Comparison of ENCODE assay signal across 11 mouse cellular contexts in the genomic region with DNA sequence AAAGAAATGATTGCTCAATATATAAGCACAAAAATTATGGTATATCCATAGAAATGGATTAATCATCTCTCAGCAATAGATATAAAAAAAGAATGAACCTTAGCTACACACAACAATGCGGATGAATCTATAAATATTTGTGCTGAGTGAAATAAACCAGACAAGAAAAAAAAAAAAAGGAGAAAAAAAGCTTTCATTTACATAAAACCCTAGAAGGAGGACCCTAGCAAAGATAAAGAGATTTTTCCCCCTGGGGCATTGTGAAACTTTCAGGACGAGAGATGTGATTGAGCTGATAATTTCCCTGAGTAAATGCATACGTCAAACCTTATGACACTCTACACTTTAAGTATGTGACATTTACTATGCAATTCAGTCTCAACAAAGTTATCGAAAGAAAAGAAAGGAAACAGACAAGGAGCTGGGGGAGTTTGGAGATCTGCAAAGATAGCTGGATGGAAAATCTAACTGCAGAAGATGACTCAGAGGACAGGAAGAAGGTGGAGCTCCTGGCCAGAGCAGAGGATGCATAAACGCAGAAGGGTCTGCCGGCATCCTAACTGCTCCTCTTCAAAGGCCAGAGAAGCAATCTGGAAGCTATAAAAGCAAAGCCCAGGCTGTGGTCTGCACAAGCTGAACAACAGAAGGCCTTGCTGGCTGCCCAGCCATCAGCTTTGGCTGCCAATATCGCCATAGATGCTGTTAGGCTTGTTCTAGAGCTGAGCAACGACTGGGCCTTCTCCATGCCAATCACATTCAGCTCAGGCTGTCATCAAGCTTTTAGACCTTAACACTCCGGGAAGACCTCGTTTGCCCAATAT.
DNase-seq lines count a peak whose midpoint lies in the region; ATAC-seq and TF ChIP-seq lines count a peak whose summit lies in the region.
"Had no signal": no experiment of that assay in that cellular context is flagged by ENCODE, and none has a peak within 500 bp of the region (broad histone marks: within the 10 kb centered on the region; RNA-seq: fewer than 3 reads in every experiment).

No protein-coding gene starts in this region.

- no peak for TF ChIP-seq CTCF in C2C12 (IDR thresholded peaks at IDR 0.05; ENCODE audit: control insufficient read depth, insufficient read depth, insufficient read length)

- H3K27me3 ChIP-seq in heart, embryonic 10.5 days (ENCODE audit: insufficient read depth, poor library complexity, severe bottlenecking), result no peaks in the 10 kb centered on the region
- H3K27me3 ChIP-seq in C2C12 (ENCODE audit: control insufficient read depth, insufficient read depth, insufficient read length), result no peaks in the 10 kb centered on the region
- no peaks in the 10 kb centered on the region for H3K27me3 ChIP-seq in forebrain, embryonic 10.5 days (ENCODE audit: poor library complexity, severe bottlenecking)
- H3K27me3 ChIP-seq: embryonic facial prominence, embryonic 12.5 days had no signal

- peaks cover 10% of the 10 kb centered on the region for H3K4me1 ChIP-seq in heart, embryonic 10.5 days
- H3K4me1 ChIP-seq in forebrain, embryonic 10.5 days, result peaks cover 10% of the 10 kb centered on the region
- H3K4me1 ChIP-seq: embryonic facial prominence, embryonic 12.5 days had no signal

- H3K36me3 ChIP-seq in heart, embryonic 10.5 days, result no peaks in the 10 kb centered on the region
- H3K36me3 ChIP-seq in C2C12 (ENCODE audit: control insufficient read depth, insufficient read depth), result no peaks in the 10 kb centered on the region
- no peaks in the 10 kb centered on the region for H3K36me3 ChIP-seq in forebrain, embryonic 10.5 days (replicated peaks)
- H3K36me3 ChIP-seq: embryonic facial prominence, embryonic 12.5 days had no signal

- H3K79me3 ChIP-seq in C2C12 (ENCODE audit: low read depth), result no peaks in the 10 kb centered on the region

- H3K9me3 ChIP-seq in heart, embryonic 10.5 days, result no peaks in the 10 kb centered on the region
- no peaks in the 10 kb centered on the region for H3K9me3 ChIP-seq in forebrain, embryonic 10.5 days
- H3K9me3 ChIP-seq: embryonic facial prominence, embryonic 12.5 days had no signal

- 0 out of 2 replicates have a peak overlapping the region, but pooled peaks have one; percentile 16 for H3K27ac ChIP-seq in heart, embryonic 10.5 days
- H3K27ac ChIP-seq in forebrain, embryonic 10.5 days, result no peak overlapping the region
- H3K27ac ChIP-seq: embryonic facial prominence, embryonic 12.5 days had no signal

- ATAC-seq in monocyte, adult 5-6 weeks (replicated peaks; ENCODE audit: insufficient number of reproducible peaks, low FRiP score, low TSS enrichment, poor library complexity, severe bottlenecking), result peak; percentile 34; the same call in 1 of the 2 replicates
- ATAC-seq: liver, postnatal 0 days had no signal

- H3K4me3 ChIP-seq in heart, embryonic 10.5 days, result no peak overlapping the region
- no peak overlapping the region for H3K4me3 ChIP-seq in C2C12 (ENCODE audit: insufficient read depth, poor library complexity, severe bottlenecking)
- no peak overlapping the region for H3K4me3 ChIP-seq in forebrain, embryonic 10.5 days
- H3K4me3 ChIP-seq: embryonic facial prominence, embryonic 12.5 days had no signal

- no peaks in the 10 kb centered on the region for H3K79me2 ChIP-seq in C2C12 (ENCODE audit: control insufficient read depth, insufficient read depth)

- no peak overlapping the region for H3ac ChIP-seq in C2C12 (ENCODE audit: control insufficient read depth, insufficient read length, low read depth)

- no peak for DNase-seq in heart, embryonic 10.5 days (ENCODE audit: low spot score)
- no peak for DNase-seq in heart, postnatal 14 days
- peak; percentile 19 for DNase-seq in brain, adult 2 months (ENCODE audit: low read depth, low spot score)
- DNase-seq in frontal cortex, adult 2 months (ENCODE audit: extremely low spot score in 1 of 2, low spot score in 1 of 2), result no peak
- DNase-seq in forebrain, embryonic 10.5 days (ENCODE audit: extremely low spot score, low spot score), result no peak
- no peak for DNase-seq in cerebellum, postnatal 36 days
- DNase-seq: kidney, adult 8-10 months; liver, postnatal 0 days had no signal

- WGBS in heart, embryonic 10.5 days, result 48% methylated on average over 10 of the region's 10 CpGs
- 85% methylated on average over 10 of the region's 10 CpGs for WGBS in forebrain, embryonic 10.5 days

- intact Hi-C loops in heart, postnatal 14 days (cut with DNase I), result no loop called here

TF ChIP-seq in C2C12, 6 proteins besides CTCF, POLR2A, EP300 and RAD21:
- TF ChIP-seq CEBPB (IDR thresholded peaks at IDR 0.05; ENCODE audit: low read depth) (peak; percentile 20), MYOD1 (IDR thresholded peaks at IDR 0.05; ENCODE audit: control insufficient read depth, insufficient read length, low read depth) (no peak)
